Mouse (Mus musculus): ENCODE results near the gene Brwd1. TPM values are rescaled to one million over a fixed set of nuclear protein-coding genes. Genes with fewer than 3 reads are reported as not detected.
A peak's percentile ranks its signal among the peaks of the same experiment; 100 is the strongest.

Brwd1 gene
- total RNA-seq (2014; rRNA removed) (151 and 196 TPM in 2 replicates), polyA plus RNA-seq (2015; fragmentation: Nextera tagmentation; extraction: Ambion mirVana) (122 and 145 TPM in 2 replicates)

GRCm38 (mm10) chr16:96082301-96083178, at the start of gene Brwd1:
TSS of gene Brwd1 (minus strand) at chr16:96082526.
- ATAC-seq (peak; percentile 81), DNase-seq (peak; percentile 96)
- Histone ChIP-seq H3K4me1 (ENCODE audit: insufficient read depth) (no peaks in the 10 kb centered on the region; the same call in 1 of the 2 replicates), H3K27ac (ENCODE audit: low read depth, low read length) (peak within 1 kb of the TSS; percentile 96), H3K4me3 (ENCODE audit: low read depth, low read length) (peak within 1 kb of the TSS; percentile 95), H3K9me3 (ENCODE audit: low read length) (no peaks in the 10 kb centered on the region), H3K27me3 (ENCODE audit: insufficient read depth, low read length) (no peaks in the 10 kb centered on the region), H3K4me2 (ENCODE audit: low read depth) (peak within 1 kb of the TSS; percentile 60), H3K36me3 (ENCODE audit: insufficient read depth) (peaks cover 23% of the 10 kb centered on the region; the same call in 1 of the 2 replicates), H3K9ac (peak within 1 kb of the TSS; percentile 99)
- TF ChIP-seq CTCF (IDR thresholded peaks at IDR 0.05; ENCODE audit: low read depth), result no peak
- WGBS, result 3% methylated on average over 70 of the region's 107 CpGs

- DNase-seq, result no peak
- 0 out of 2 replicates have a peak, but pooled peaks have one; percentile 10 for TF ChIP-seq CTCF (IDR thresholded peaks at IDR 0.05; ENCODE audit: low read depth)
- H3K4me2 ChIP-seq (ENCODE audit: low read depth), result peak overlapping the region; percentile 65
- H3K4me1 ChIP-seq (ENCODE audit: insufficient read depth), result peaks cover 18% of the 10 kb centered on the region
- peak overlapping the region; percentile 97 for H3K27ac ChIP-seq (ENCODE audit: low read depth, low read length)
- no peaks in the 10 kb centered on the region for H3K27me3 ChIP-seq (ENCODE audit: insufficient read depth, low read length)
- H3K36me3 ChIP-seq (ENCODE audit: insufficient read depth), result peaks cover 23% of the 10 kb centered on the region
- no peak for ATAC-seq
- 1% methylated on average over 9 of the region's 9 CpGs for whole genome bisulfite sequencing
- H3K4me3 ChIP-seq (ENCODE audit: low read depth, low read length), result peak overlapping the region; percentile 94
- no peaks in the 10 kb centered on the region for H3K9me3 ChIP-seq (ENCODE audit: low read length)
- H3K9ac ChIP-seq, result peak overlapping the region; percentile 99
Measured at GRCm38 (mm10) chr16:96128466-96128865, 46.1 kb upstream of the Brwd1 start.

GRCm38 (mm10) chr16:96127657-96128344, 45.5 kb upstream of the Brwd1 start, which contains the start of gene Hmgn1:
TSS of gene Hmgn1 (minus strand) at chr16:96127729.
- Histone ChIP-seq H3K4me3 (ENCODE audit: low read depth, low read length) (peak within 1 kb of the TSS; percentile 94), H3K9me3 (ENCODE audit: low read length) (no peaks in the 10 kb centered on the region), H3K4me1 (ENCODE audit: insufficient read depth) (peaks cover 18% of the 10 kb centered on the region), H3K27ac (ENCODE audit: low read depth, low read length) (peak within 1 kb of the TSS; percentile 97), H3K27me3 (ENCODE audit: insufficient read depth, low read length) (no peaks in the 10 kb centered on the region), H3K9ac (peak within 1 kb of the TSS; percentile 99), H3K4me2 (ENCODE audit: low read depth) (peak within 1 kb of the TSS; percentile 65), H3K36me3 (ENCODE audit: insufficient read depth) (peaks cover 28% of the 10 kb centered on the region)
- 1% methylated on average over 61 of the region's 72 CpGs for WGBS
- DNase-seq, result peak; percentile 97
- ATAC-seq, result peak; percentile 96
- TF ChIP-seq CTCF (IDR thresholded peaks at IDR 0.05; ENCODE audit: low read depth), result no peak

- Histone ChIP-seq H3K36me3 (ENCODE audit: insufficient read depth) (peaks cover 33% of the 10 kb centered on the region), H3K27me3 (ENCODE audit: insufficient read depth, low read length) (no peaks in the 10 kb centered on the region), H3K4me1 (ENCODE audit: insufficient read depth) (peaks cover 18% of the 10 kb centered on the region), H3K9me3 (ENCODE audit: low read length) (no peaks in the 10 kb centered on the region), H3K4me2 (ENCODE audit: low read depth) (peak overlapping the region; percentile 65), H3K9ac (peak overlapping the region; percentile 99), H3K27ac (ENCODE audit: low read depth, low read length) (peak overlapping the region; percentile 97), H3K4me3 (ENCODE audit: low read depth, low read length) (peak overlapping the region; percentile 94)
- peak; percentile 51 for ATAC-seq
- 3% methylated on average over 51 of the region's 52 CpGs for WGBS
- DNase-seq, result no peak
- TF ChIP-seq CTCF (IDR thresholded peaks at IDR 0.05; ENCODE audit: low read depth), result peak; percentile 3; the same call in 1 of the 2 replicates
Measured at GRCm38 (mm10) chr16:96127288-96127656, 44.9 kb upstream of the Brwd1 start.

GRCm38 (mm10) chr16:96126684-96127171, 44.4 kb upstream of the Brwd1 start:
- WGBS, result 5% methylated on average over 19 of the region's 19 CpGs
- peak overlapping the region; percentile 65 for H3K4me2 ChIP-seq (ENCODE audit: low read depth)
- H3K9ac ChIP-seq, result peak overlapping the region; percentile 99
- ATAC-seq (no peak), DNase-seq (no peak)
- H3K36me3 ChIP-seq (ENCODE audit: insufficient read depth), result peaks cover 35% of the 10 kb centered on the region
- H3K4me3 ChIP-seq (ENCODE audit: low read depth, low read length), result peak overlapping the region; percentile 94
- TF ChIP-seq CTCF (IDR thresholded peaks at IDR 0.05; ENCODE audit: low read depth), result no peak
- H3K4me1 ChIP-seq (ENCODE audit: insufficient read depth), result peaks cover 18% of the 10 kb centered on the region
- H3K27me3 ChIP-seq (ENCODE audit: insufficient read depth, low read length), result no peaks in the 10 kb centered on the region
- H3K9me3 ChIP-seq (ENCODE audit: low read length), result no peaks in the 10 kb centered on the region
- H3K27ac ChIP-seq (ENCODE audit: low read depth, low read length), result peak overlapping the region; percentile 97

- TF ChIP-seq CTCF (IDR thresholded peaks at IDR 0.05; ENCODE audit: low read depth), result no peak
- no peaks in the 10 kb centered on the region for H3K9me3 ChIP-seq (ENCODE audit: low read length)
- ATAC-seq (no peak), DNase-seq (no peak)
- H3K4me2 ChIP-seq (ENCODE audit: low read depth), result no peak overlapping the region
- H3K27ac ChIP-seq (ENCODE audit: low read depth, low read length), result no peak overlapping the region
- no peaks in the 10 kb centered on the region for H3K4me1 ChIP-seq (ENCODE audit: insufficient read depth)
- H3K4me3 ChIP-seq (ENCODE audit: low read depth, low read length), result no peak overlapping the region
- H3K27me3 ChIP-seq (ENCODE audit: insufficient read depth, low read length), result no peaks in the 10 kb centered on the region
- H3K36me3 ChIP-seq (ENCODE audit: insufficient read depth), result peaks cover 64% of the 10 kb centered on the region
- WGBS, result 72% methylated on average over 4 of the region's 4 CpGs
- H3K9ac ChIP-seq, result no peak overlapping the region
Measured at GRCm38 (mm10) chr16:96120022-96120623, 37.8 kb upstream of the Brwd1 start.

Measured in forebrain, postnatal 0 days (tissue).